Mouse (Mus musculus) lung, postnatal 0 days (tissue): ENCODE data around the gene Lrriq3.

Experiments used
- CTCF ChIP-seq: IDR thresholded peaks from 2 replicates; pipeline ENCODE4 v1.5.1; 2016; ENCODE audit warnings: antibody characterized with exemption, mild to moderate bottlenecking
- EP300 ChIP-seq: IDR thresholded peaks from 2 replicates; pipeline ENCODE4 v1.6.1; 2016; ENCODE audit warnings: antibody characterized with exemption, mild to moderate bottlenecking, control low read depth

GRCm38 (mm10) chr3:155056606-155057005 is 36.6 kb upstream of the Lrriq3 start:
- no peak for TF ChIP-seq CTCF
- TF ChIP-seq EP300: no peak
